Mouse (Mus musculus): ENCODE measurements around the gene Acoxl.

Gene Acoxl

GRCm38 (mm10) chr2:127960579-127960978 lies 121.9 kb downstream of the Acoxl start:
- DNase-seq: no peak

GRCm38 (mm10) chr2:127961154-127961553 lies 122.5 kb downstream of the Acoxl start:
- DNase-seq: peak; percentile 51

GRCm38 (mm10) chr2:127961802-127962433 lies 123.2 kb downstream of the Acoxl start:
- DNase-seq: peak; percentile 75

GRCm38 (mm10) chr2:127968944-127969343 lies 130.3 kb downstream of the Acoxl start:
- peak; percentile 14 for DNase-seq

GRCm38 (mm10) chr2:127976276-127976675 lies 137.6 kb downstream of the Acoxl start:
- DNase-seq: no peak

GRCm38 (mm10) chr2:127978601-127979230 lies 140.0 kb downstream of the Acoxl start:
- no peak for DNase-seq

- no peak for DNase-seq
Observed at GRCm38 (mm10) chr2:127982610-127983009, 143.9 kb downstream of the Acoxl start.

- no peak for DNase-seq
Observed at GRCm38 (mm10) chr2:127983301-127983700, 144.6 kb downstream of the Acoxl start.

- DNase-seq: no peak
Observed at GRCm38 (mm10) chr2:127983981-127984380, 145.3 kb downstream of the Acoxl start.

- no peak for DNase-seq
Observed at GRCm38 (mm10) chr2:127987706-127988105, 149.0 kb downstream of the Acoxl start.

- DNase-seq: no peak
Observed at GRCm38 (mm10) chr2:127990856-127991479, 152.3 kb downstream of the Acoxl start.

- no peak for DNase-seq
Observed at GRCm38 (mm10) chr2:127991656-127992055, 153.0 kb downstream of the Acoxl start.

GRCm38 (mm10) chr2:128008662-128009423 lies 170.2 kb downstream of the Acoxl start:
- no peak for DNase-seq

GRCm38 (mm10) chr2:128014613-128015012 lies 175.9 kb downstream of the Acoxl start:
- DNase-seq: no peak

GRCm38 (mm10) chr2:128015602-128016001 lies 176.9 kb downstream of the Acoxl start:
- no peak for DNase-seq

GRCm38 (mm10) chr2:128020039-128020907 lies 181.6 kb downstream of the Acoxl start:
- no peak for DNase-seq

GRCm38 (mm10) chr2:128020908-128021193 lies 182.2 kb downstream of the Acoxl start:
- no peak for DNase-seq

GRCm38 (mm10) chr2:128023855-128024254 lies 185.2 kb downstream of the Acoxl start:
- no peak for DNase-seq

- DNase-seq: no peak
Observed at GRCm38 (mm10) chr2:128027696-128028095, 189.0 kb downstream of the Acoxl start.

- no peak for DNase-seq
Observed at GRCm38 (mm10) chr2:128029968-128030367, 191.3 kb downstream of the Acoxl start.

- DNase-seq: no peak
Observed at GRCm38 (mm10) chr2:128032111-128032510, 193.4 kb downstream of the Acoxl start.

GRCm38 (mm10) chr2:128033503-128033902 lies 194.8 kb downstream of the Acoxl start:
- DNase-seq: no peak
